In genomic region chr10:63429380-63429779, GRCm38 (mm10) we compare ENCODE assay signal across 1 mouse cellular context.
A peak's percentile ranks its signal among the peaks of the same experiment; 100 is the strongest.
TF ChIP-seq lines count a peak whose summit lies in the region.

No protein-coding gene starts in this region.

TF ChIP-seq in CH12.LX, 34 proteins besides CTCF, POLR2A, EP300 and RAD21 (continued from another document):
- TF ChIP-seq ZKSCAN1 (IDR thresholded peaks at IDR 0.05; ENCODE audit: borderline replicate concordance, low read depth, low read length) (no peak), MYC (IDR thresholded peaks at IDR 0.05; ENCODE audit: low read depth, low read length) (peak; percentile 48), IRF4 (IDR thresholded peaks at IDR 0.05; ENCODE audit: low read depth, low read length) (peak; percentile 52), TCF12 (IDR thresholded peaks at IDR 0.05; ENCODE audit: low read depth, low read length) (peak; percentile 30; the same call in 1 of the 2 replicates), BHLHE40 (IDR thresholded peaks at IDR 0.05; ENCODE audit: low read depth, low read length) (peak; percentile 53; the same call in 1 of the 2 replicates), JUN (IDR thresholded peaks at IDR 0.05; ENCODE audit: insufficient read depth, low read depth, low read length) (no peak), NRF1 (IDR thresholded peaks at IDR 0.05; ENCODE audit: low read depth, low read length) (peak; percentile 69), MAFK (IDR thresholded peaks at IDR 0.05; ENCODE audit: insufficient replicate concordance, low read length) (peak; percentile 97), SIN3A (IDR thresholded peaks at IDR 0.05; ENCODE audit: low read length) (no peak), MXI1 (IDR thresholded peaks at IDR 0.05; ENCODE audit: low read depth, low read length) (no peak; the same call in 1 of the 2 replicates), USF1 (IDR thresholded peaks at IDR 0.05; ENCODE audit: low read depth, low read length) (no peak), MAX (IDR thresholded peaks at IDR 0.05; ENCODE audit: low read length) (no peak), ZC3H11A (IDR thresholded peaks at IDR 0.05; ENCODE audit: low read depth, low read length) (no peak), RCOR1 (conservative IDR thresholded peaks at IDR 0.05; ENCODE audit: low read depth, low read length) (no peak), CHD2 (IDR thresholded peaks at IDR 0.05; ENCODE audit: low read length) (no peak), MEF2A (IDR thresholded peaks at IDR 0.05; ENCODE audit: borderline replicate concordance, low read depth, low read length) (peak; percentile 67), CHD1 (IDR thresholded peaks at IDR 0.05; ENCODE audit: low read depth, low read length) (no peak), ZNF384 (IDR thresholded peaks at IDR 0.05; ENCODE audit: low read depth, low read length) (peak; percentile 95), SMC3 (IDR thresholded peaks at IDR 0.05; ENCODE audit: low read depth, low read length) (no peak), PAX5 (IDR thresholded peaks at IDR 0.05; ENCODE audit: low read length) (no peak), KAT2A (IDR thresholded peaks at IDR 0.05; ENCODE audit: insufficient replicate concordance, low read length) (peak; percentile 89), TBP (conservative IDR thresholded peaks at IDR 0.05; ENCODE audit: low read depth, low read length) (peak; percentile 99), POLR2AphosphoS2 (IDR thresholded peaks at IDR 0.05; ENCODE audit: low read depth, low read length) (peak; percentile 36; the same call in 1 of the 2 replicates), ELF1 (IDR thresholded peaks at IDR 0.05; ENCODE audit: low read depth, low read length) (peak; percentile 99), JUND (conservative IDR thresholded peaks at IDR 0.05; ENCODE audit: low read depth, low read length) (no peak), ETS1 (conservative IDR thresholded peaks at IDR 0.05; ENCODE audit: low read depth, low read length) (0 out of 2 replicates have a peak, but pooled peaks have one; percentile 13), USF2 (conservative IDR thresholded peaks at IDR 0.05; ENCODE audit: low read depth, low read length) (no peak), HCFC1 (IDR thresholded peaks at IDR 0.05; ENCODE audit: low read depth, low read length) (no peak), E2F4 (IDR thresholded peaks at IDR 0.05; ENCODE audit: insufficient replicate concordance, low read depth, low read length) (0 out of 2 replicates have a peak, but pooled peaks have one; percentile 76)
